Mouse (Mus musculus): ENCODE measurements at regions not wholly inside any gene's neighbourhood (a gene's known extent, or its start where the extent isn't known, plus 50 kb on each side); places are given as distances from the start of the nearest gene placed in this dataset.
A peak's percentile ranks its signal among the peaks of the same experiment; 100 is the strongest.
"Not testable (repeated sequence)": the region's sequence is repeated elsewhere in the genome, so short reads cannot be mapped to it uniquely, and the experiment has no call there.

DNA sequence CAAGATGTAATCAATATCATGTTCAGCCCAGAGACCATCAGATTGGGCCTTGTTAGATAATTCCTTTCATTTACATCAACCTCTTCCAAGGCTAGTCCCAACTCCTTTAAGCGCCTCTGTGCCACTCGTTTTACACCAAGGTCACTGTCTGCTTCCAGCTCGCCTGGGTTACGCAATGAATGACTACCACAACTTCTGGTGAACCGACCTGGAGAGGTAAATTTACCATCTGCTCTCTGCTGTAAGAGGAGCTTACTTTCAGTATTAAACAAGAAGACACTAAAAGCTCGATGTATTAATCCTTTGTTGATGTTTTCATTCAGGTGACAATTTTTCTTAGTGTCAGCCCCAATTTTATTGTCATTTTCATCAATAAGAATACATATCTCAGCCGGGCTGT lies 51.7 kb upstream of the Fam174b start:
- no peak for DNase-seq (ENCODE audit: low spot score)

DNA sequence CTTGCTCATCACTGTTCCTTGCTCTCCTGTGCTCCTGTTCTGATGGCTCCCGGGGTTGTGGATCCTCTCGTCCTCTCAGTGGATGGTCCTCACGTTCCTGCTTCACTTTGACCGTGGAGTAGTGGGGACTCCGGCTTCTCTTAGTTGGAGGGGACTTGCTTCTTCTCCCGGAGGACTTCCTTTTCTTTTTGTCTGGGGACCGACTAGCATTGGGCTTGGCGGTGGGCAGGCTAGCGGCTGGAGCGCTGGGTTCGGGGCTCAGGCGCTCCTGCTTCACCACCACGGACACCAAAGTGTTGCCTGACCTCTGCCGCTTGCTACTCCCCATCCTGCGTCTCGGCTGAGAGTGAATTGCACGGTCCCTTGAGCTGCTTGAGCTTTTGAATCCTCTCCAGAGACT lies 53.9 kb upstream of the Fam174b start:
- DNase-seq (ENCODE audit: low spot score) = not testable (repeated sequence)

DNA sequence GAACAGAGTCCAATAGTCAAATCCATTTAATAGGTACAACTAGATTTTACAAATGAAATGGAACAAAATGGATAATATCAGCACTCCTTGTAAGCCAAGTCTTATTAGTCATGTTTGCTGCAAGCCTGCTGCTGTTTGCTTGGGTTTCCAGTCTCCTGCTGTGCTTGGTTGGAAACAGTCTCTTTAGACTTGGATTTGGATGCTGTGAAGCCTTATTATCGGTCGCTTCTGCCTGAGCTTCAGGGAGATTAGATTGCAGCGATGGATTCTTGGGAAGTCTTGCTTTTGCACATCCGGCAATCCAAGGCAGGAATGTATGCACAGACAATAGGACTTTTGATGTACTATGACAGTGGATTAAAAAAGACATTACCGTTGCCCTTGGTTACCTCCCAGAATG lies 57.3 kb upstream of the Fam174b start:
- no peak for DNase-seq (ENCODE audit: low spot score)

DNA sequence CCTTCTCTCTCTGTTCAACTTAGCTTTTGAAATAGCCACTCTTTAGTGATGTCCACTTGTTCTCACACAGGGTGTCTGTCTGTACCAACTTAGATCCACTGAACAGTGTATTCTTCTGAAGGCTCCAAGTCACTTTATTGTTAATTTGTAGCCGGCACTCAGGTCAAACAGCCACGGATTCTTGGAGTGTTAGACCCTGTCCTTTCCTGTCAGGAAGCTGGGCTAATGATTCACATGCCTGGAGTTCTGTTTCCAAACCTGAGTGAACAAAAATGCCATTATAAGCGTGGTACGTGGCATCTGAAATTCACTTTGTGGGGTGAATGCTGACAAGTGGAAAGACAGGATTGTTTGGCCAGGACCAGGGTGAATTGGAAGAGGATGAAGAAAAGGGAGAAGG lies 69.5 kb upstream of the Fam174b start:
- no peak for DNase-seq (ENCODE audit: low spot score)

DNA sequence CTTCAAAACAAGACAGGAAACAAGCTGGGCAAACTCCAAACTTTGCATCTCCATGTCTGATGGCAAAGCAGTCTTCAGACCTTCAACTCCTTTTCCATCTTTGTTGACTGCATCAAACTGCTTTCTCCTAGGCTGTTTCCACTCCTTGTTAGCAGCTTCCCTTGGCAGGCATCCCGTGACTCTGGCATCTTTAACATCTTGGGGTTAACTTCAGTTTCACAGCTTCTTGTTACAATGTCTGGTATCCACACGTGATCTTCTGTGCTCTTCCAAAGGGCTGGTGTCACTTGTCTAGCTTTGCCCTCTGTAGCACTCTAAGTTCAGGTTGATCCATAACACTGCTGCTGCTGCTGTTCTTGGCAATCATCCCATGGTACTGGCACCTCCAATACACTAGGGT lies 71.3 kb upstream of the Fam174b start:
- DNase-seq (ENCODE audit: low spot score) = no peak

DNA sequence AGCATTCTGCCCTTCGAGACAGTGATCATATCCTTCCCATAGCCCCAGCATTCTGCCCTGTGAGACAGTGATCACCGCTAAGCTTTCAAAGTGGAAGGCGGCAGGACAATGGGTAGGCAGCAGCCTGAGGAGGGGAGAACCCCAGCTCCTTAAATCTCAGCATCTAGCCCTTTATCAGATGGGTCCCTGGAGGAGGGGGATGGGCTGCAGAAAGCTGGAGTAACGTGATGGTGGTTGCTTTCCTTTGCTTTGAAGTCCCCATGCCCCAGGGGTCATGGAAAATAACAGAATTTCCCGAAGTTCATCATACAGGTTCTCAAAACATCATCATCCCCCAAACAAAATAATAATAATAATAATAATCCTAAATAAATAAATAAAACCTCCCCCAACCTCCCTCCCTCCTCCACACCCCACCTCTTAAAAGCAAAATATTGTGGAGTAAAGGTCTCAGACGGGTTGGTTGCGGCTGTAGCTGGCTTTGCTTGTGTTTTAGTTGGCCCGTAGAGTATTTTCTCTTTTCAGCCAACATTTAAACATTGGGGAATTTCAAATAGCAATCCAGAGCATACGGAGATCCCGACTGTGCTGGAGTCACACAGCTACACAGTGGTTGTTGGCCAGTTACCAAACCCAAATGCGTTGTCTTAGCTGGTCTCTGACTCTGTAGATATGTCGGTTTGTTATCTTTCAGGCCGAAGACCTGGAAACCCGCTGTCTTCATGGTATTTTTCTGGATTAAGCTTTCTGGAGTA lies 73.0 kb upstream of the Fam174b start:
- DNase-seq (ENCODE audit: low spot score) = no peak

DNA sequence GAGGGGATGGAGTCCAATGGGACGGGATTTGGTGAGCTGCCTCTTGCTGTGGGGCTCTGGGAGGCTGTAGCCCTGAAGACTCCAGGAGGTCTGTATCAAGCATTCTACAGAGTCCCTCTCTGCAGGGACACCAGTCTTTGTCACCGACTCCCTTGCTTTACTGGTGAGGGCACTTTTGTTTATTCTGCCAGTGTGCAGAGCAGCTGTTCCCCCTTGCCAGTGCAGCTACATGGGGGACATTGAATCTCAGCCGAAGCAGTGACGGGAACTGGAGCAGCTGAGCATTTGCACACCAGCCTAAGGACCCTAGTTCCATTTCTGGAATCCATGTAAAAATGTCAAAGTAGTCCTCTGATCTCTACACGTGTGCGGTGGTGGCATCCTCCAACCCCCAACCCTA lies 75.1 kb upstream of the Fam174b start:
- DNase-seq (ENCODE audit: low spot score) = no peak

DNA sequence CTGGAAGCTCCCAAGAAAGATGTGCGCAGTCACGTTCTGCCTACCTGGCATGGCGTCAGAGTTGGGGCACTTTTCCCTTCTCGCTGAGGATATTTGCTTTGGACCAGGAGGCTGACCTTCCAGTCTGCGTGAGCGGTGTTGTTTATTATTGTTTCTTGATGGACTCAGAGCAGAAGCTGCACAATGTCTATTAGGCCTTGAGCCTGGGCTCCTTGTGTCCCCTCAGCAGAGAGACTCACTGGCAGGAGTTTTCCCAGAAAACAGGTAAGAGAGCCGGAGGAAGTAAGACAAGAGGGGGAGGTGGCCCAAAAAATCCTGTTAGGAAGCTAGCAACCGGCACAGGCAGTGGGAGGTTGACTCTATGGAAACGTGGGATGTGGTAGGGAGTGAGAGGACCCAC lies 77.6 kb upstream of the Fam174b start:
- no peak for DNase-seq (ENCODE audit: low spot score)

DNA sequence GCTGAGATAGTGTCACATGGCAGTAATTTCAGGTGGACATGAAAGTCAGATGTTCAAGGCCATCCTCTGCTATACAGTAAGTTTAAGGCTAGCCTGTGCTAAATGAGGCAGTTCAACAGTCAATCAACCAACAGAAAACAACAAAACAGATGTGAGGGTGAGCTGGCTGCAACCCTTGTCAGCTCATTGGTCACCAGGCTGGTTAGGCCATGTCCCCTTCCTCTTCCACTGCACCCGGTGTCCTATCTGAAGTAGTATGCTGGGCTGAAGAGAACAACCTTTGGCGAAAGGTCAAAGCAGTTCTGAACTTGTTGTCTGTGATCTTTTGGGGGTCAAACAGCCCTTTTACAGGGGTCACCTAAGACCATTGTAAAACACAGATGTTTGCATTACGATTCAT lies 78.2 kb upstream of the Fam174b start:
- no peak for DNase-seq (ENCODE audit: low spot score)

DNA sequence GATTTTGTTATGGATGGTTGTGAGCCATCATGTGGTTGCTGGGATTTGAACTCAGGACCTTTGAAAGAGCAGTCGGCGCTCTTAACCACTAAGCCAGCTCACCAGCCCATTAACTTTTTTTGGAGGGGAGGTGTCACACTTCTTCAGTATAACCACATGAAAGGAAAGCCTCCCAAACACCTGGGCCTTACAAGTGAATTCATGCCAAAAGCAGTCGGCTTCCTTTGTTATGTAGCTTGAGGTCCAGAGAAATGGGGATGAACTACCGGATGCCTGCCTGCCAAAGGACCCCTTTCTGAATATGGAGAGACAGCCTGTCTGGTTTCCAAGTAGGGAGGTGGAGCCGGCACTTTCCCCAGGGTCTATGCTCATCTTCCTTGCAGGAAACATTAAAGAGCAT lies 80.6 kb upstream of the Fam174b start:
- DNase-seq (ENCODE audit: low spot score) = no peak

DNA sequence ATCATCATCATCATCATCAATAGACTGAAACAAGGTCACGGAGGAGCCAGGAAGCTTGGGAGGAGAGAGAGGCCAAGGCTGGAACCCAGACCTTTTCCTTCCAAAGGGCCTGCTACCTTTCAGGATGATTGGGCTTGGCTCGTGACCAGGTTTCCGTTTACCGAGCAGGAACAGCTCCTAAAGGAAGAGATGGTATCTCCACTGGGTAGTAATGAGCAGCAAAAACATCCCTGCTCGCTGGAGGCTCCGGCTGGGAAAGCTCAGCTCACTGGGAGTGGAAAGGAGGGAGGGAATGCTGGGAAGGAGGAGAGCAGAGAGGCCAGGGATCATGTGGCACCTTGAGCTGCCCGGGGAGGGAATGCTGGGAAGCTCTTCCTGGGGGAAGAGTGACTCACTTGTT lies 82.8 kb upstream of the Fam174b start:
- no peak for DNase-seq (ENCODE audit: low spot score)

DNA sequence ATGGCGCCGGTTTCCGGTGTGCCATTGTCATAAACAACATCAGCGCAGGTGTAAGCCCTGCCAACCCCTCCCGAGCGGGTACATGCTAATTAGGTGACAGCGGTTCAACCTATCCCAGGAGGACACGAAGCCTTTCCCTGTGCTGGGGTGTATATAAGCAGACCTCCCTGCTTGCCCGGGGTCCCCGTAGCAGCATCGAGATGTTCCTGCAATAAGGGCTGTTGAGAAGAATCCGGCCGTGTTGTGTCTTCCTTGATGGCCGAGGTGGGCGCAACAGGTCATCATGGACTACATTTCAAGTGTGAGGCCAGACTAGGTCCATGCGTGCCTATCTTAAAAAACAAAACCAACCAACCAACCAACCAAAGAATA lies 83.7 kb upstream of the Fam174b start:
- DNase-seq (ENCODE audit: low spot score) = not testable (repeated sequence)

DNA sequence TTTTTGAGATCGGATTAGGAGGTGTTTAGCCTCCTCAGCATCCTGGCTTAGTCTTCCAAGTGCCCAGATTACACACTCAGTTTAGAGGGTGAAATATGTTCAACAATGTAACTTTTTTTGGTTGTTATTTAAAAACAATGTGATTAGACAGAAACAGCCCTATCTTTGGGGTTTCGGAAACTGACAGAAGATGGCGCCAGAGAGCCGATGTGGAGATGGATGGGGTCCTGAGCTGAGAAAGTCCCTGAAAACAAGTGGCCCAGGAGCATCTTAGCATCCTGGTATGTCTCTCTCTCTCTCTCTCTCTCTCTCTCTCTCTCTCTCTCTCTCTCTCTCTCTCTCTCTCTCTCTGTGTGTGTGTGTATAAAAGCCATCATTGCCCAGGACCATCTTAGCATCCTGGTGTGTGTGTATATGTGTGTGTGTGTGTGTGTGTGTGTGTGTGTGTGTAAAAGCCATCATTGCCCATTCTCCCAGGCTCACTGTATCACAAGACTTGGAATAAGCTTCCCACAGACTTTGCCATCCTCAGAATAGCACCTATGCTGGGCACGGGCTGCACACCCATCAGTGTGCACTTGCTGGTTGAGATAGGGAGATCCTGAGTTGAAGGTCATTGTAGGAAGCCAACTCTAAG lies 84.2 kb upstream of the Fam174b start:
- peak; percentile 71 for DNase-seq (ENCODE audit: low spot score)

DNA sequence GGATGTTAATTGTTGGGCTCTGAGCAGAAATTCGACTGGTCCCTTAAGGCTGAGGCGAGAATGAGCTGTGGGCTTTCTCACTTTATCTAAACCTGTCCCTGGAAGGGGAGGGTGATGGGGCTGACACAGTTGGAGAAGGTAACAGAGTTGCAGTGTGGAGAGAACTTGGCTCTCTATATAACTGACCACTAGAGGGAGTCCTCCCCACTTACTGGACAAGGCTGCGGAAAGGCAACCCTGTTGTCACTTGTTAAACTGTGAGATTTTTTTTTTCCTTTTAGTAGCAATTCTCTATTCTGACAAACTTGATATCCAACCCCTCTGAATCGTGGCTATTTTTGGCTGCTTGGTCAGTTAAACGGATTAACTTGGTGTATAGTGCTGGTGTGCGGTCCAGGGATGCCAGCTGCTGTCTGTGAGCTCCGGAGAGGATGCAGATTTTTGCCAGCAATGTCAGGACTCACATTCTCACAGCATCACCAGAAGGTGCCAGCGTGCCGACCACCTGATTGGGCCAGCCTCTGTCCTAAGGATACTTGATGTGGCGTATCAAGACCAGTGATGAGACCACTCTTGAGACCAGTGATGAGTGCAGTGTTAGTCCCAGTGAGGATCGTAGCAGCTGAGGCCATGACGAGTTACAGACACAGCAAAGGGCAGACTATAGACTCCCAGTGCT lies 85.8 kb upstream of the Fam174b start:
- DNase-seq (ENCODE audit: low spot score) = peak; percentile 31

DNA sequence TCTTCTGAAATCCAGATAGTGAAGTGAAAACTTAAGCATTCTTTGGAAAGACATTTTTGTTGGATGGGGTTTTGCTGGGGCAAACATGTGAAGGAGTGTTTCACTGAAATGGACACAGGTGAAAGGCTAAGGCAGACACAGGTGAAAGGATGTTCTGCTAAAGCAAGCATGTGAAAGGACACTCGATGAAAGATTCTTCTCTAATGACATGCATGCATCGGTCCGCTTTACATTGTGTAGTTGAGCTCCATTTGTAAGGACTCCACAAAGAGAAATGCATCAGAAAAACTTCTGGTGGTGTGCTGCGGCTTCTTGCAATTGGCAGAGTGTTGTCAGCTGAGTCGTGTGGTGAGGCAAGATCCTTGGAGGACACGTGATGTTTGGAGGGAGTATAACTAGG lies 89.2 kb upstream of the Fam174b start:
- DNase-seq (ENCODE audit: low spot score) = no peak

DNA sequence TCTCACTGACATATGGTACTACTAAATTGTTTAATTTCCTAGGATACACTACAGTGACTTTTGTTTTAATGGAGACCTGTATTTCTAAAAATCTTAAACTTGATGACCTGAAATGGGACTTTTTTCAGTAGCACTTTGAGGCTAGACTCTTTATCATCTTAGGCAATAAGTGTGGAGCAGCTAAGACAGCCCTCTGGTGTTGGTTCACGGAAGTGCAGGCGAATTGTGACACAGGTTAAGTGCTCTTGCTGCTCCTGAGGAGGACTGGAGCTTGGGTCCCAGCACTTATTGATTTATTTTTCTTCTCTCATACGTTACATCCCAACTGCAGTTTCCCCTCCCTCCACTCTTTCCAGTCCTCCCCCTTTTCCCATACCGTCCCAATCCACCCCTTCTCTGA lies 92.1 kb upstream of the Fam174b start:
- peak; percentile 81 for DNase-seq (ENCODE audit: low spot score)

DNA sequence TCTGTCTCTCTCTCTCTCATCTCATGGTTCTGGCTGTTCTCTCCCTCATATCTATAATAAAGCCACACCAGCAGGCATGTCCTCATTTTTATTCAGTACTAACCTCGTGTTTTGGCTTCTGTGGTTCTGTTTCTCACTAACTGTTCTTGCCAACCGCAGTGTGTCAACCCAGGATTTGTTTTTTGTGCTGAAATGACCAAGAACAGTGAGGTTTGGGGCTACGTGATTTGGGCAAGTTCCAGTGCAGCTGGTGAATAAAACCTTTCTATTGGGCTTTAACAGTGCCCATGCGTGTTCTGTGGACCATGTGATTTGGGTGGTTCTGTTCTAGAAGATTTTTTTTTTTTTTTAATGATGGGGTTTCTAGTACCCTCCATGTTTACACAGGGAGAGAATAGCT lies 93.0 kb upstream of the Fam174b start:
- DNase-seq (ENCODE audit: low spot score) = no peak

DNA sequence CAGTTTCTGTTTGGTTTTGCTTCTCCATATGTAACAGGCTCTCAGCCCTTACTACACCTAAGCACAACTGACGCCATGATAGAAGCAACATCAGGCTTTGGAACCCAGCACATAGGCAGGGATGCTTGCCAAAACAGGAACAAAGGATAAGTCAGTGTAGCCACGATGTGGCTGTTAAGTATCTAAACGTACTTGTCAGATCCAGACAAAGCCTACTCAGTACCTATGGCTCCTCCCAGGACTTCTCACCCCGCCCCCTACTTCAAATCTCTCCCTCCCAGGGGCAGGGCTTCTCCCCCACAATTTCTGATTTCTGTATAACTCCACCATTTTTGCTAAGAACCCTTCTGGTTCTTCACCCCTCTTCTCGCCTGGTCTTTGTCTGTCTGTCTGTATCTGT lies 93.4 kb upstream of the Fam174b start:
- no peak for DNase-seq (ENCODE audit: low spot score)

DNA sequence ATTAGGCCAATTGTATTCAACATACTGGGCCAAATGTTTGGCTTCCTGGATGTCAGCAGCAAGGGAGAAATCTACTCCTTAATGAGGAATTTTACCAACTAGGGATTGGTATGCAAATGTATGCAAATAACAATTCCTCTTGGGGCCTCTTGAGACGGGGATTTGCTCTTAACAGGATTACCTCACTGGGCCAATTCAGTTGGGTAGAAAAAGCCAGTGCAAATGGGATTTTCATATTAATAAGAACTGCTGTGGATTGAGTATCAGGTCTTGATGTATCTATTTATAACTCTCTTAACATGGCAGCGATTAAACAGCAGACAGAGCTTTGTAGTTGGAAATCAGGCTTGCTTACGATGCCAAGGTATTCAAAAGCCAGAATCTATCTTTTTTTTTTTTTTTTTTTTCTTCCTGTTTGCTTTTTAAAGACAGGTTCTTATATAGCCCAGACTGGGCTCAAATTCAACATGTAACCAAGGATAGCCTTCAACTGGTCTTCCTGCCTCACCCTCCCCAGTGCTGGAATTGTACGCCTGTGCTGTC lies 95.7 kb upstream of the Fam174b start:
- no peak for DNase-seq (ENCODE audit: low spot score)

DNA sequence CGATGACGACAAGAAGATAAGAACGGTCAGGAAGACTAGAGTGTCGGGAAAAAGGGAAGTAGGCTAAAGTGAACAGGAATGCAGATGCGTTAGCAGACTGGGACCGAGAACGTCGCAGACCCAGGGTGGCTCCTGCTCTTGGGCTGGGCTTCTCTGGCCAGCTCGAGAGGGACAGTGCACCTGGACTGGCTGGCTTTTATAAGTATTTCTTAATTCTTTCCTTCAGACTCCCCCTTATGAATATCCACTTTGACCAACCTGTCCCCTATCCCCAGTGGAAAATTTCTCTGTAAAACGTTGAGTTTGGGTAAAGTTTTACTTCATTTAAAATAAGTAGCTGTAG lies 96.1 kb upstream of the Fam174b start:
- DNase-seq (ENCODE audit: low spot score) = no peak

DNA sequence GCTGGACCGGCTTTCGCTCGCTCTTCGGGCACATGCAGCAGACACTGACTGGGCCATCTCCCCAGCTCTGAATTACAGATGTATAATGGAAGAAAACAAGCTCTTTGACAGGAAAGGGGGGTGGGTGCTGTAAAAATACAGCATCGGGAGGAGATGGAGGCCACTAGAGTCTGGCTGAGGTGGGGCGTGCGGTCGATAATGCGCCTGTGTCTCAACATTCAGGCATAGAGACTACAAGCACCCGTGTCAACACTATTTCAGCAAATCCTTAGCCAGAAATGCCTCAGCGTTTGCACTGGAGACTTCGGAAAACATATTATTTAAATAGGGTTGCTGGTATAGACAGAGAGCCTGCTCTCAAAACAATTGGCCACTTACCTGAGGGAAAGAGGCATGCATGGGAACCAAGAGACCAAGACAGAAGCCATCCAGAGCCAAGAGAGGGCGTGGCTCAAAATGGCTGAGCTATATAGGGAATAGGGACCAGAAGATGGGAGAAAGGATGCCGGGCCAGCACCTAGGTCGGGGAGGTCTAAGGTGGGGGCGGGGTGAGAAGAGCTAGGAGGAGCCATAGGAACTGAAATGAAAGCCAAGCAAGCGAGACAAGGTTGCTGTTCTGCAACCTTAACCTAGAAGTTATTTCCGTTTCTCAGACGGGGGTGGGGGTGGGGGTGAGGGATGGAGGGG lies 96.7 kb upstream of the Fam174b start:
- DNase-seq (ENCODE audit: low spot score) = no peak

DNA sequence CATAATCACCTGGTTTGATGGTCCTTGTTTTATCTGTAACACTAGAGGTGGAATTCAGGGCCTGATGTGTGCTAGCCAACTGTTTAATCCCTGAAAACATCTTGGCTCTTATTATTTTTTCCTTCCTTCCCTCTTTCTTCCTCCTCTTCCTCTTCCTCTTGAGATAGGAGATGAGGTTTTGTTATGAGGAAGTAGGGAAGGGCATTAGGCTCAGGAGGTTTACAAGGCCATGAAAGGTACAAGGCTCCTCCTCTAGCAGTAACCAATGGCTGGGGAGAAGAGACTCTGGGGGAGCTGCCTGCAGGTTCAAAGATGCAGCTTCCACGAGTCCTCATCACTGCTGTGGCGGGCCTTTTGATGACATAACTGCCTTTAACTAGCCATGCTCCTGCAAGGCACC lies 98.6 kb upstream of the Chd2 start:
- no peak for DNase-seq (ENCODE audit: low spot score)

DNA sequence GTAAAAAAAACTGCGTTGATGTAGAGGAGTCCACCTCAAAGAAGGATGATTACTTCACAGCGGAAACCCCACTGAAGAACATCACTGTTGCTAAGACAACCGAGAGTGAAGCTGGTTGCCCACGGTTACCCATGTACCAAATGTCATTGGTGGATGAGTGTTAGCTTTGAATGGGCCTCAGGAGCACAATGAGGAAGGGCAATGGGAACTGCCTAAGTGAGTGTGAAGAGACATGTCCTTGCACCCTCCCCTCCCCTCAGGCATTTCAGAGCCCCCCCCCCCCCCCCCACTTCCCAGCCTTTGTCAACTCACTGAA lies 96.1 kb upstream of the Chd2 start:
- DNase-seq (ENCODE audit: low spot score) = no peak

All from ovary, postnatal 14 days (tissue).